Mouse (Mus musculus) intestine, embryonic 16.5 days (tissue): ENCODE results near the gene Dnhd1. TPM values are rescaled to one million over a fixed set of nuclear protein-coding genes. Genes with fewer than 3 reads are reported as not detected.

ENCODE experiments used
- ATAC-seq: fragments of 200-750 bp; cut with Nextera tagmentation; 2 replicates; pipeline ENCODE4 v1.8.0; 2017; ENCODE audit warnings: moderate TSS enrichment, moderate library complexity
- H3K27ac ChIP-seq: fragments of 300-500 bp; sonication (generic); 2 replicates; pipeline ENCODE4 v1.5.1; 2014; ENCODE audit warnings: mild to moderate bottlenecking, low read length
- H3K27me3 ChIP-seq: fragments of 300-500 bp; sonication (generic); replicated peaks from 2 replicates; pipeline ENCODE4 v1.6.1; 2014; ENCODE audit warnings: low read length, control low read depth, mixed read lengths; ENCODE audit not compliant: control insufficient read depth, insufficient read depth
- H3K36me3 ChIP-seq: fragments of 300-500 bp; sonication (generic); 2 replicates; pipeline ENCODE4 v1.6.1; 2014; ENCODE audit warnings: low read length, control low read depth; ENCODE audit not compliant: control insufficient read depth, insufficient read depth
- H3K4me1 ChIP-seq: fragments of 300-500 bp; sonication (generic); 2 replicates; pipeline ENCODE4 v1.6.1; 2014; ENCODE audit warnings: low read length, control low read depth, mixed read lengths; ENCODE audit not compliant: control insufficient read depth, insufficient read depth
- H3K4me2 ChIP-seq: fragments of 300-500 bp; sonication (generic); 2 replicates; pipeline ENCODE4 v1.6.1; 2014; ENCODE audit warnings: low read depth, low read length, control low read depth
- H3K4me3 ChIP-seq: fragments of 300-500 bp; sonication (generic); 2 replicates; pipeline ENCODE4 v1.5.1; 2014; ENCODE audit warnings: mild to moderate bottlenecking, low read length
- H3K9ac ChIP-seq: fragments of 300-500 bp; sonication (generic); 2 replicates; pipeline ENCODE4 v1.6.1; 2014; ENCODE audit warnings: low read depth, low read length
- H3K9me3 ChIP-seq: fragments of 300-500 bp; sonication (generic); 2 replicates; pipeline ENCODE4 v1.6.1; 2016; ENCODE audit warnings: low read length, control low read depth; ENCODE audit not compliant: control insufficient read depth
- WGBS: fragments of 180-500 bp; shearing (Covaris S2); extraction: QIAGEN DNeasy Blood & Tissue Kit; methylation state at CpG from one replicate; pipeline ENCODE4 v1.1.7; 2014; 5-methylcytosine and 5-hydroxymethylcytosine counted together
- polyA plus RNA-seq: library from polyadenylated mRNA; unstranded; fragments of >200 nt; fragmentation: Nextera tagmentation; extraction: Ambion mirVana; gene quantifications from 2 replicates; pipeline ENCODE4 v1.2.1, GENCODE M21; 2015

Dnhd1 gene
- polyA plus RNA-seq, 1 experiment from 2014 or later, result 1.1 TPM

GRCm38 (mm10) chr7:105638776-105639175 lies 11.9 kb upstream of the Dnhd1 start:
- 93% methylated on average over 6 of the region's 6 CpGs for WGBS

GRCm38 (mm10) chr7:105639304-105639703 lies 11.3 kb upstream of the Dnhd1 start:
- Histone ChIP-seq H3K27me3 (no peaks in the 10 kb centered on the region), H3K36me3 (peaks cover 10% of the 10 kb centered on the region; the same call in 1 of the 2 replicates), H3K27ac (no peak overlapping the region), H3K9me3 (no peaks in the 10 kb centered on the region), H3K4me3 (peak overlapping the region; percentile 79), H3K4me1 (peaks cover 20% of the 10 kb centered on the region), H3K9ac (peak overlapping the region; percentile 88), H3K4me2 (peak overlapping the region; percentile 93)
- ATAC-seq, result no peak
- WGBS, result 68% methylated on average over 9 of the region's 9 CpGs

More at GRCm38 (mm10) chr7:105638776-105639175, 11.9 kb upstream of the Dnhd1 start:
- Histone ChIP-seq H3K27ac (no peak overlapping the region), H3K36me3 (peaks cover 10% of the 10 kb centered on the region; the same call in 1 of the 2 replicates), H3K4me3 (no peak overlapping the region), H3K4me2 (0 out of 2 replicates have a peak overlapping the region, but pooled peaks have one; percentile 7), H3K4me1 (peaks cover 22% of the 10 kb centered on the region), H3K9me3 (no peaks in the 10 kb centered on the region), H3K27me3 (no peaks in the 10 kb centered on the region), H3K9ac (no peak overlapping the region)
- no peak for ATAC-seq

DNA sequence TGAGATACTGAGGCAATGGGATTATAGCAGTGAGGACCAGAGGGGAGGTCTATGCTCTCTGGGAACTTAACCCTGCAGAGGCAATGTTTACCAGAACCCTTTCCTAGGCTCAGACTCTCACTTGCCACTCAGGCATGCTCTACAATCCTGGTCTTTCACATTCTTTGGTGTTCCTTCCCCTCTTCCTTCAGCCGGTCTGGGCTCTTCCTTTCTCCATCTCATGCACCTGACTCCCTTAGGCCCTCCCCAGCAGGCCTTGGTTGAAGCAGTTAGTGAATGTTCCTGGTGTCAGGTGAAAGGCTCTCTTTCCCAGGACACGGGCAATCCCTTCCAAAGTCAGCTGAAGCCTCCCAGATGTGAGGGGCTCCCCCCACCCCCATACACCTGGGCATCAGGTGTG lies 10.9 kb upstream of the Dnhd1 start, which contains the start of gene Timm10b:
Gene Timm10b (plus strand): TSS at position 301 of the 400 bp plus-strand sequence.
- WGBS, result 0% methylated on average over 2 of the region's 2 CpGs
- Histone ChIP-seq H3K36me3 (peaks cover 10% of the 10 kb centered on the region; the same call in 1 of the 2 replicates), H3K27ac (peak within 1 kb of the TSS; percentile 84), H3K4me3 (peak within 1 kb of the TSS; percentile 79), H3K9me3 (no peaks in the 10 kb centered on the region), H3K4me1 (peaks cover 20% of the 10 kb centered on the region), H3K9ac (peak within 1 kb of the TSS; percentile 88), H3K27me3 (no peaks in the 10 kb centered on the region), H3K4me2 (peak within 1 kb of the TSS; percentile 93)
- peak; percentile 27 for ATAC-seq

GRCm38 (mm10) chr7:105640233-105640893 lies 10.3 kb upstream of the Dnhd1 start, which contains the start of the genes Arfip2 and Gm45799:
Gene Arfip2, minus strand, starts transcription at chr7:105640416.
Gene Gm45799, plus strand, starts transcription at chr7:105640552.
- Histone ChIP-seq H3K4me3 (peak within 1 kb of the TSS; percentile 79), H3K27me3 (no peaks in the 10 kb centered on the region), H3K4me2 (peak within 1 kb of the TSS; percentile 93), H3K36me3 (peaks cover 10% of the 10 kb centered on the region; the same call in 1 of the 2 replicates), H3K9ac (peak within 1 kb of the TSS; percentile 88), H3K27ac (peak within 1 kb of the TSS; percentile 84), H3K4me1 (peaks cover 20% of the 10 kb centered on the region), H3K9me3 (no peaks in the 10 kb centered on the region)
- peak; percentile 97 for ATAC-seq
- under 1% methylated on average over 44 of the region's 45 CpGs for WGBS

DNA sequence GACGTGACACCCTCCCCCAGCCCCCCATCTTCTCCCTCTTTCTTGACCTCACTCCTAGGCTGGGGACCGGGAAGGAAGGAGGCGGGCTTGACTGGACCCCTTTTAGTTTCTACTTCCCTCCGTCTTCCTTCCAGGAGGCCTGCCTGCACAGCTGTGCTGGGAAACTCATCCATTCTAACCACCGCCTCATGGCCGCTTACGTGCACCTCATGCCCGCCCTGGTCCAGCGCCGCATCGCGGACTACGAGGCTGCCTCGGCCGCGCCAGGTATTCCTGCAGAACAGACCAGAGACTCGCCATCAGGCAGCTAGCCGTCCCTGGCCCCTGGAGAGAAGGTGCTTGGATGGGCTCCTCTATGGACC lies 9.8 kb upstream of the Dnhd1 start:
- WGBS, result under 1% methylated on average over 18 of the region's 18 CpGs
- ATAC-seq, result no peak; the same call in 1 of the 2 replicates
- Histone ChIP-seq H3K9me3 (no peaks in the 10 kb centered on the region), H3K4me3 (peak overlapping the region; percentile 79), H3K4me2 (peak overlapping the region; percentile 71), H3K4me1 (peaks cover 20% of the 10 kb centered on the region), H3K9ac (peak overlapping the region; percentile 76), H3K36me3 (peaks cover 10% of the 10 kb centered on the region; the same call in 1 of the 2 replicates), H3K27me3 (no peaks in the 10 kb centered on the region), H3K27ac (peak overlapping the region; percentile 84)

DNA sequence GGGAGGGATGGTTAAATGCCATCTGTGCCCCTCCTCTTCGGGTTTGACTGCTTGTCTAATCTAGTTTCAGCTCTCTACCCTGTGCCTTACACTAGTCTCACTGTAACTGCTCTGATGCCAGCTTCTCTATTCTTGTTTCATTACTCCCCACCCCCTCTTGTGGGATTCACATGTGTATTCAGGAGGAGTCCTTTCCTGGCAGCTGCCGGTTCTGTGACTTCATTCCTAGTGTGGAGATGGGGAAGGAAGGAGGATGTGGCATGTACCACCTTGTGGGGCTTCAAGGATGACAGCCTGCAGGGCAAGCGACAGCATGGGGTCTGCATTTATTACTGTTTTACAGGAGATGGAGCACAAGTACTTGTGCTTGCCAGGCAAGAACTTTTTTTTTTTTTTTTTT lies 8.7 kb upstream of the Dnhd1 start:
- Histone ChIP-seq H3K27me3 (no peaks in the 10 kb centered on the region), H3K27ac (peak overlapping the region; percentile 47; the same call in 1 of the 2 replicates), H3K9ac (no peak overlapping the region), H3K4me2 (0 out of 2 replicates have a peak overlapping the region, but pooled peaks have one; percentile 2), H3K4me1 (peaks cover 20% of the 10 kb centered on the region), H3K9me3 (no peaks in the 10 kb centered on the region), H3K36me3 (peaks cover 10% of the 10 kb centered on the region; the same call in 1 of the 2 replicates), H3K4me3 (no peak overlapping the region)
- ATAC-seq, result no peak
- WGBS, result 67% methylated on average over 3 of the region's 3 CpGs

GRCm38 (mm10) chr7:105685541-105686197 lies 35.0 kb downstream of the Dnhd1 start:
- 0 out of 2 replicates have a peak overlapping the region, but pooled peaks have one; percentile 19 for H3K4me2 ChIP-seq
- H3K27ac ChIP-seq, result no peak overlapping the region
- WGBS, result 18% methylated on average over 13 of the region's 13 CpGs
- no peaks in the 10 kb centered on the region for H3K36me3 ChIP-seq
- no peak overlapping the region for H3K9ac ChIP-seq
- H3K4me3 ChIP-seq, result no peak overlapping the region
- H3K9me3 ChIP-seq, result no peaks in the 10 kb centered on the region
- peak; percentile 80 for ATAC-seq
- no peaks in the 10 kb centered on the region for H3K27me3 ChIP-seq
- no peaks in the 10 kb centered on the region for H3K4me1 ChIP-seq

DNA sequence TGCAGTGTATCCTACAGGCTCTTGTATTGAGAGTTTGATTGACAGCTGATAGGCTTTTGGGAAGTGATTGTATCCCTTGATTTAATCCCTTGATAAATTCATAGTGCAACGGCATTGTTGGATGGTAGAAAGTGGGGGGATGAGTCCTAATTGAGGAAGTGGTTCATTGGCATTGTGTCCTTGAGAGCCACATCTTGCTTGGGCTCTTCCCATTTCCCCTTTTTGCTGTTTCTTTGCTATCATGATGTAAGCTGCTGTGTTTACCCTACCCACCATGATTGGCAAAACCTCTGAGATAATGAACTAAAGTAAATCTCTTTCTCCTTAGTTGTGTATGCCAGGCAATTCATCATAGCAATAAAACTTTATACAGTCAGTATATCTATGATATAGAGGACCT lies 40.2 kb downstream of the Dnhd1 start:
- no peak overlapping the region for H3K4me2 ChIP-seq
- ATAC-seq, result no peak
- no peaks in the 10 kb centered on the region for H3K27me3 ChIP-seq
- no peaks in the 10 kb centered on the region for H3K36me3 ChIP-seq
- H3K27ac ChIP-seq, result no peak overlapping the region
- no peaks in the 10 kb centered on the region for H3K4me1 ChIP-seq
- no peak overlapping the region for H3K4me3 ChIP-seq
- WGBS, result 73% methylated on average over 1 of the region's 1 CpGs
- H3K9ac ChIP-seq, result no peak overlapping the region
- no peaks in the 10 kb centered on the region for H3K9me3 ChIP-seq

DNA sequence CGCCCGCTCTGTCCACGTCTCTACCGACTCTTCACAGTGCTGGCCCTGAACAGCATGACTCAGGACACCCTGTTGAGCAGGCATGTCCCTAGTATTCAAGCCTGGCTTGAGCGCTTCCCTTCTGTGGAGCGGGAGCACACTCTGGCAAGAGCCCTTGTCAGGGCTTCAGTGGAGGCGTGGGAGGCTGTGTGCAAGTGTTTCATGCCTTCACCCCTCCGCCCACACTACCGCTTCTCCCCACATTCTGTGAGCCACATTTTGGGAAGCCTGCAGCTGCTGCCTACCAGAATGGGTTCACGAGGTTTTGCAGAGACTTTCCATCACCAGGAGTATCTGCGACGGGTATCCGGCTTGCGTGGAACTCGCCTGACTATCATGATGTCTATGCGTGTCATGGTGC lies 52.6 kb downstream of the Dnhd1 start:
- WGBS, result 86% methylated on average over 16 of the region's 16 CpGs
- Histone ChIP-seq H3K4me1 (no peaks in the 10 kb centered on the region), H3K9ac (no peak overlapping the region), H3K27me3 (no peaks in the 10 kb centered on the region), H3K9me3 (no peaks in the 10 kb centered on the region), H3K4me2 (no peak overlapping the region), H3K27ac (no peak overlapping the region), H3K36me3 (no peaks in the 10 kb centered on the region), H3K4me3 (no peak overlapping the region)
- ATAC-seq, result no peak
